Mouse (Mus musculus): ENCODE data around the gene Vps37c. TPM values are rescaled to one million over a fixed set of nuclear protein-coding genes. Genes with fewer than 3 reads are reported as not detected.

The Vps37c gene
- polyA plus RNA-seq, 1 experiment from 2014 or later = 36.8 TPM

DNA sequence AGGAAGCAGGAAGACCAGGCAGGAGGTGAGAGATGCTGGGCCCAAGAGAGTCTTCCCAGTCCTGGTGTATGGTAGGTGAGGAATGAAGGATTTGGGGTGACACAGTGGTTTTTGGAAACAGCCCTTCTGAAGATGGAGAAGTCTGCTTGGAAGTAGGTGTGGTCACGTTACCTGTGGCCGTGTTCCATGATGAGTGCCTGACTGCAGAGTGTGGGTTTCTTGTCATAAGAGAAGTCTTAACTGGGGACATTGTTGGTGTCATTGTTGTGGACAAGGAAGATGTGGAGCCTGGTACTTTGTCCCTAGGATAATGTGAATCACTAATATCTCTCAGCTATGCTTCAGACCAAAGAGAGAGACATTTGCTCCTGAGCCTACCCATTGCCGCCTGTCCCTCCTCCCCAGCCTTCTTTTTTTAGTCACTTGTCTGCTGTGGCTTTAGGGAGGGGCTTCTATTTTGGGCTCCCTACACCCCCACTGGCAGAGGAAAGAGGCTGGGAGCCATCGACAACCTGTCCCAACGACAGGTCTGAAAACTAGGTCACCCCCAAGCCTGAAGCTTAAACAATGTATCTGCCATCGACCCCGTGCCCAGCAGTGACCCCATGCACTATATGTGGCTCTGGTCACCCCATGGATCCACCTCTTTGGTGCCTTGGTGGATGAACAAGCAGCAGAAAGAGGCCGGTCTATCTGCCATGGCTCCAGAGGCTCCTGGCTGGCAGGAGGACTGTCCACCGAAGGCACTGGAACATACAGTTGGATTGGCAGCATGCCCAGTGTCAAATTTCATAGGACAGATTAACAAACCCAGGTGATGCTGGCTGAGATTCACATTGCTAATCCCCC, 71.7 kb downstream of the Vps37c start:
- Histone ChIP-seq H3K27me3 (no peaks in the 10 kb centered on the region), H3K27ac (no peak overlapping the region), H3K9me3 (no peaks in the 10 kb centered on the region), H3K4me2 (no peak overlapping the region), H3K4me1 (peaks cover 16% of the 10 kb centered on the region), H3K9ac (no peak overlapping the region), H3K4me3 (no peak overlapping the region), H3K36me3 (no peaks in the 10 kb centered on the region)
- ATAC-seq (ENCODE audit: insufficient number of reproducible peaks, insufficient read depth, low FRiP score, low TSS enrichment, low read depth) = peak; percentile 39; the same call in 1 of the 2 replicates
- WGBS = 79% methylated on average over 9 of the region's 9 CpGs

DNA sequence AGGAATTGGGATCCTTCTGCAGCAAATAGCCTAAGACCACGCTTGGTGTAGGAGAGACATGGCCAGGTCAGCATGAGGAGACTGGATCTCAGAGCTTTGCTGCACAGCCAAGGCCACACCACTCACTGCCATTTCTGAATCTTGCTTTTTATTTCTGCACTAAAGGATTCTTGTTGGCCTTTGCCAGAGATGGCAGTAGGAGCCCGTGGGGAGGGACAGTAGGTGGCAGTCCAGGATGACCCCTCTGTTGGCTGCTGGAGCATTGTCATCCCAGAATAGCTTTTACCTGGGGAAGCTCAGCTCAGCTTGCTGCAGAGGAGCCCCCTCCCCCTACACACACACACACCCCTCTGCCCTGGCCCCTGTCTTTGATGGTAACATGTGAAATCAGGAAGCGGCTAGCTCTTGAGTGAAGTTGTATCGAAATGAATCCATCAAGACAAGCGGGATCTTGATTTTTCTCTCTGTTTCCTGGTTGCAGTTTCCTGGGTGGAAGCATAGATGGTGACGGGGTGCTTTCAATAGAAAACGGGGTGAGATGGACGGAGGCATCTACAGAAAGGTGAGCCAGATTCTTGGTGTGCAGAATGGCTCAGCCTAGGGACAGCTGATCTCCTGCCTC, 73.4 kb downstream of the Vps37c start:
- WGBS = 85% methylated on average over 8 of the region's 8 CpGs

DNA sequence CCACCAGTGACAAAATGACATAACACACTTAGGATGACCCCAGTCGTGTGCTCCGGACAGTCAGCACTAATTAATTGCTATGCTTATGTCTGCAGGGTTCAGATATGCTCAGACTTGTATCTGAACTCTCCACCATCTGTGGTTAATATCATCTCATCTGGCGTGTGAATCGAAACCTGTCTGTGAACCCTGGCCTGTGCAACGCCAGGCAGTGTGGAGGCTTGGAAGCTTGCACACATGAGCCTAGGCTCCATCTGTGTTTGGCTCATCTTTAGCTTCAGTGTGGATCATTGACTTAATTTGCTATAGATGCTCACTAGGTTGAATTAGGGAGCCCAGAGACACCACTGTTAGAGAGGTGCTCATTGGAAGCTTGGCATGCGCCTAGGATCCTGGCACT, 73.9 kb downstream of the Vps37c start:
- Histone ChIP-seq H3K9me3 (no peaks in the 10 kb centered on the region), H3K27me3 (no peaks in the 10 kb centered on the region), H3K36me3 (no peaks in the 10 kb centered on the region), H3K4me2 (no peak overlapping the region), H3K9ac (no peak overlapping the region), H3K4me1 (peaks cover 16% of the 10 kb centered on the region), H3K4me3 (no peak overlapping the region), H3K27ac (no peak overlapping the region)
- ATAC-seq (ENCODE audit: insufficient number of reproducible peaks, insufficient read depth, low FRiP score, low TSS enrichment, low read depth) = no peak
- WGBS = 63% methylated on average over 6 of the region's 6 CpGs

More for the DNA sequence above, 73.4 kb downstream of the Vps37c start:
- Histone ChIP-seq H3K9me3 (no peaks in the 10 kb centered on the region), H3K9ac (no peak overlapping the region), H3K36me3 (no peaks in the 10 kb centered on the region), H3K27me3 (no peaks in the 10 kb centered on the region), H3K4me3 (no peak overlapping the region), H3K4me2 (no peak overlapping the region), H3K27ac (no peak overlapping the region), H3K4me1 (peaks cover 16% of the 10 kb centered on the region)
- no peak for ATAC-seq (ENCODE audit: insufficient number of reproducible peaks, insufficient read depth, low FRiP score, low TSS enrichment, low read depth)

- no peak for ATAC-seq (ENCODE audit: insufficient number of reproducible peaks, insufficient read depth, low FRiP score, low TSS enrichment, low read depth)
- no peak overlapping the region for H3K4me3 ChIP-seq
- H3K4me1 ChIP-seq = peaks cover 11% of the 10 kb centered on the region
- no peak overlapping the region for H3K9ac ChIP-seq
- no peaks in the 10 kb centered on the region for H3K36me3 ChIP-seq
- no peak overlapping the region for H3K27ac ChIP-seq
- WGBS = 80% methylated on average over 21 of the region's 21 CpGs
- no peaks in the 10 kb centered on the region for H3K27me3 ChIP-seq
- no peak overlapping the region for H3K4me2 ChIP-seq
- no peaks in the 10 kb centered on the region for H3K9me3 ChIP-seq
These were observed 75.0 kb downstream of the Vps37c start for GRCm38 (mm10) chr19:10763381-10764031.

Other genes with a start within 250 kb of the Vps37c start
- 0.25 and 0.28 TPM in 2 replicates for gene Lrrc10b, start 231.3 kb upstream of the Vps37c start, polyA plus RNA-seq (2015; fragmentation: Nextera tagmentation; extraction: Ambion mirVana)
- gene Ppp1r32, start 205.8 kb upstream of the Vps37c start, polyA plus RNA-seq (2015; fragmentation: Nextera tagmentation; extraction: Ambion mirVana) = 0.27 and 0.39 TPM in 2 replicates
- 48.3 and 50.1 TPM in 2 replicates for gene Cpsf7, start 163.5 kb upstream of the Vps37c start, polyA plus RNA-seq (2015; fragmentation: Nextera tagmentation; extraction: Ambion mirVana)
- gene Sdhaf2, start 162.6 kb upstream of the Vps37c start, polyA plus RNA-seq (2015; fragmentation: Nextera tagmentation; extraction: Ambion mirVana) = 59.9 and 63.5 TPM in 2 replicates
- 62.9 and 63.7 TPM in 2 replicates for gene Tmem216, start 132.5 kb upstream of the Vps37c start, polyA plus RNA-seq (2015; fragmentation: Nextera tagmentation; extraction: Ambion mirVana)
- gene Cyb561a3, start 111.6 kb upstream of the Vps37c start, polyA plus RNA-seq (2015; fragmentation: Nextera tagmentation; extraction: Ambion mirVana) = 18.7 and 21.8 TPM in 2 replicates
- 38.3 and 39.1 TPM in 2 replicates for gene Tmem138, start 111.4 kb upstream of the Vps37c start, polyA plus RNA-seq (2015; fragmentation: Nextera tagmentation; extraction: Ambion mirVana)
- gene Ddb1, start 83.4 kb upstream of the Vps37c start, polyA plus RNA-seq (2015; fragmentation: Nextera tagmentation; extraction: Ambion mirVana) = 355 and 368 TPM in 2 replicates
- gene Tkfc, start 83.1 kb upstream of the Vps37c start, polyA plus RNA-seq (2015; fragmentation: Nextera tagmentation; extraction: Ambion mirVana) = 16.3 and 17.0 TPM in 2 replicates
- 3.1 and 3.8 TPM in 2 replicates for gene Vwce, start 54.5 kb upstream of the Vps37c start, polyA plus RNA-seq (2015; fragmentation: Nextera tagmentation; extraction: Ambion mirVana)
- not detected in 2 replicates for gene Pga5, start 10.7 kb upstream of the Vps37c start, polyA plus RNA-seq (2015; fragmentation: Nextera tagmentation; extraction: Ambion mirVana)
- gene Cd5, start 50.3 kb downstream of the Vps37c start, polyA plus RNA-seq (2015; fragmentation: Nextera tagmentation; extraction: Ambion mirVana) = 0.41 and 0.42 TPM in 2 replicates
- 0.08 and 0.15 TPM in 2 replicates for gene Cd6, start 141.3 kb downstream of the Vps37c start, polyA plus RNA-seq (2015; fragmentation: Nextera tagmentation; extraction: Ambion mirVana)
- 0.34 and 0.41 TPM in 2 replicates for gene Slc15a3, start 151.0 kb downstream of the Vps37c start, polyA plus RNA-seq (2015; fragmentation: Nextera tagmentation; extraction: Ambion mirVana)
- 99.9 and 107 TPM in 2 replicates for gene Tmem132a, start 181.2 kb downstream of the Vps37c start, polyA plus RNA-seq (2015; fragmentation: Nextera tagmentation; extraction: Ambion mirVana)
- gene Tmem109, start 193.3 kb downstream of the Vps37c start, polyA plus RNA-seq (2015; fragmentation: Nextera tagmentation; extraction: Ambion mirVana) = 82.6 and 87.1 TPM in 2 replicates
- gene Prpf19, start 206.5 kb downstream of the Vps37c start, polyA plus RNA-seq (2015; fragmentation: Nextera tagmentation; extraction: Ambion mirVana) = 45.3 and 47.5 TPM in 2 replicates
- gene Zp1, start 231.9 kb downstream of the Vps37c start, polyA plus RNA-seq (2015; fragmentation: Nextera tagmentation; extraction: Ambion mirVana) = not detected in 2 replicates
- 0.10 TPM in 1 of 2 replicates, not detected in the other for gene Ptgdr2, start 248.4 kb downstream of the Vps37c start, polyA plus RNA-seq (2015; fragmentation: Nextera tagmentation; extraction: Ambion mirVana)